Mouse (Mus musculus): ENCODE measurements around the gene Dixdc1. TPM values are rescaled to one million over a fixed set of nuclear protein-coding genes. Genes with fewer than 3 reads are reported as not detected.
A peak's percentile ranks its signal among the peaks of the same experiment; 100 is the strongest.

Dixdc1 gene
- polyA plus RNA-seq, 1 experiment from 2014 or later = 20.2 TPM

- Histone ChIP-seq H3K27me3 (no peaks in the 10 kb centered on the region), H3K4me3 (no peak overlapping the region), H3K9ac (no peak overlapping the region), H3K9me3 (no peaks in the 10 kb centered on the region), H3K4me1 (peaks cover 39% of the 10 kb centered on the region), H3K27ac (0 out of 2 replicates have a peak overlapping the region, but pooled peaks have one; percentile 3), H3K4me2 (replicated peaks) (no peak overlapping the region), H3K36me3 (no peaks in the 10 kb centered on the region)
- 64% methylated on average over 8 of the region's 8 CpGs for WGBS
- ATAC-seq (ENCODE audit: insufficient number of reproducible peaks, insufficient read depth, low FRiP score, low TSS enrichment) = no peak
Measured at GRCm38 (mm10) chr9:50722451-50722911, 16.8 kb downstream of the Dixdc1 start.

- no peaks in the 10 kb centered on the region for H3K36me3 ChIP-seq
Measured at GRCm38 (mm10) chr9:50721061-50721460, 18.3 kb downstream of the Dixdc1 start.

DNA sequence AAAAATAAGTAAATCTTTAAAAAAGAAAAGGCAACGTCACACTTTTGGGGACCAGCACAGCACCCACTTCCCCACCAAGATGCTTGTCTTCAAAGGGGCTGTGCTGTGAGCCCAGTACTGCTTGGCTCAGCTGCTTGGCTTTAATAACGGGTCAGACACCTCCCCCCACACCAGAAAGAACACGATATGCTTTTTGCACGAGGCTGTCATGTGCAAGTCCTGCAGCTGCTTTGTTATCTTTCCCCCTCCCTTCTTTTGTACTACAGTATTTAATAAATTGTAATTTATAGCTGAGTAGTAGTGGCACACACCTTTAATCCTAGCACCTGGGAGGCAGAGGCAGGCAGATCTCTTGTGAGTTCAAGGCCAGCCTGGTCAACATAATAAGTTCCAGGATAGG, 20.4 kb downstream of the Dixdc1 start:
- ATAC-seq (ENCODE audit: insufficient number of reproducible peaks, insufficient read depth, low FRiP score, low TSS enrichment) = no peak
- Histone ChIP-seq H3K36me3 (no peaks in the 10 kb centered on the region), H3K27ac (no peak overlapping the region), H3K9ac (no peak overlapping the region), H3K4me2 (replicated peaks) (no peak overlapping the region), H3K4me1 (peaks cover 13% of the 10 kb centered on the region; the same call in 1 of the 2 replicates), H3K4me3 (no peak overlapping the region), H3K9me3 (no peaks in the 10 kb centered on the region), H3K27me3 (no peaks in the 10 kb centered on the region)
- WGBS = 72% methylated on average over 4 of the region's 4 CpGs

More at GRCm38 (mm10) chr9:50721061-50721460, 18.3 kb downstream of the Dixdc1 start:
- Histone ChIP-seq H3K27me3 (no peaks in the 10 kb centered on the region), H3K9ac (no peak overlapping the region), H3K4me2 (replicated peaks) (no peak overlapping the region), H3K4me1 (peaks cover 32% of the 10 kb centered on the region), H3K9me3 (no peaks in the 10 kb centered on the region), H3K4me3 (no peak overlapping the region), H3K27ac (0 out of 2 replicates have a peak overlapping the region, but pooled peaks have one; percentile 4)
- WGBS = 32% methylated on average over 12 of the region's 12 CpGs
- no peak for ATAC-seq (ENCODE audit: insufficient number of reproducible peaks, insufficient read depth, low FRiP score, low TSS enrichment)

DNA sequence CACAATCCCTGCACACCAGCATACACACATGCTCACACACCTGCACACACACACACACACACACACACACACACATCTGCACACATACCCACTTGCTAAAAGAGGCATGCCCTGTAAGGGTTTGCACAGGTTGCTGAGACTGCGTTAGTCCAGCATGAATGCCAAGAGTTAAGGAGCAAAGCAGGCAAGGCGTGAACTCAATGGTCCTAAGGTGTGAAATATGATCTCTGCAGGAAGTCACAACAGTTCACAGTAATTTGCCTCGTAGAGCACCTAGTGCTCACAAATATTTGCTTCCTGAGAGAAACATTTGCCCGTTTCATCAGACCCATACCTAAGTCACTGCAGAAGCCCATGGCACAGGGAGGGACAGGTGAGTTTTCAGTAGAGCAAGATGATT, 25.1 kb downstream of the Dixdc1 start:
- no peak for ATAC-seq (ENCODE audit: insufficient number of reproducible peaks, insufficient read depth, low FRiP score, low TSS enrichment)
- H3K27ac ChIP-seq = no peak overlapping the region
- H3K9ac ChIP-seq = no peak overlapping the region
- no peaks in the 10 kb centered on the region for H3K27me3 ChIP-seq
- H3K4me3 ChIP-seq = no peak overlapping the region
- no peaks in the 10 kb centered on the region for H3K4me1 ChIP-seq
- H3K4me2 ChIP-seq (replicated peaks) = no peak overlapping the region
- 43% methylated on average over 4 of the region's 4 CpGs for WGBS
- peaks cover 11% of the 10 kb centered on the region; the same call in 1 of the 2 replicates for H3K36me3 ChIP-seq
- H3K9me3 ChIP-seq = no peaks in the 10 kb centered on the region

DNA sequence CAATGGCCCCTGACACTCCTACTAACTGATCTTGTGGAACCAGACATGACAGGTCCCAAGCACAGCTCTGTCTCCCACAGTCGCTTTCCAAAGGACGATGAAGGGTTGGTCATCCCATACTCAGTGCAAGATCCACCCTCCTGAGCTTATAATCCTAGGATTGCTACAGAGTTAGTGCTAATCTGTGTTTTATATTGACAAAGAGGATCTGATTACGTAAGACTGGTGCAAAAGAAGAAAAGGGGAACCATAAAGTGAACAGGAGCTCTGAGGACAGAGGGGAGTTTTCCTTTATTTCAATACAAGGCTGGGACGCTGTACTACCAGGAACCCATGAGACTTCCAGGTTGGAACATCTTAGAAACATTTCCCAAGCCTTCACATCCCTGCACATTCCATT, 28.0 kb downstream of the Dixdc1 start:
- H3K4me3 ChIP-seq = no peak overlapping the region
- WGBS = 86% methylated on average over 4 of the region's 4 CpGs
- H3K36me3 ChIP-seq = peaks cover 11% of the 10 kb centered on the region; the same call in 1 of the 2 replicates

DNA sequence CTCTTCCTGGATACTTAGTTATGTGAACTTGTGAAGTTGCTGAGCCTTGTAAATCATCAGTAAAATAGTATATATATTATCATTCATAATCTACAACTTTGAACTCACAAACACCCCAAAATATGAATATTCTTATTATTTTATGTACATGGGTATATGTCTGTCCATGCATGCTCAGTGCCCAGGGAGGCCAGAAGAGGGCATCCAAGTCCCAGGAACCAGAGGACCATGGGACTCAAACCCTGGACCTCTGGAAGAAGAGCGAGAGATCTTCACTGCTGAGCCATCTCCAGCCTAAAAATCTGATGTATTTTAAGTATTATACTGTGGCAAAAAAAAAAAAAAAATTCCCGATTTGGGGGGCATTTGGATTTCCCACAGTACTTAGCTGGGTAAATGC, 30.2 kb downstream of the Dixdc1 start:
- no peak overlapping the region for H3K4me2 ChIP-seq (replicated peaks)
- ATAC-seq (ENCODE audit: insufficient number of reproducible peaks, insufficient read depth, low FRiP score, low TSS enrichment) = no peak
- no peaks in the 10 kb centered on the region for H3K4me1 ChIP-seq
- no peak overlapping the region for H3K9ac ChIP-seq
- peaks cover 11% of the 10 kb centered on the region; the same call in 1 of the 2 replicates for H3K36me3 ChIP-seq
- H3K27me3 ChIP-seq = no peaks in the 10 kb centered on the region
- WGBS = 25% methylated on average over 2 of the region's 2 CpGs
- no peaks in the 10 kb centered on the region for H3K9me3 ChIP-seq
- no peak overlapping the region for H3K4me3 ChIP-seq
- H3K27ac ChIP-seq = no peak overlapping the region

More for the DNA sequence above, 28.0 kb downstream of the Dixdc1 start:
- Histone ChIP-seq H3K9ac (no peak overlapping the region), H3K27me3 (no peaks in the 10 kb centered on the region), H3K4me1 (no peaks in the 10 kb centered on the region), H3K27ac (no peak overlapping the region), H3K9me3 (no peaks in the 10 kb centered on the region), H3K4me2 (replicated peaks) (no peak overlapping the region)
- no peak for ATAC-seq (ENCODE audit: insufficient number of reproducible peaks, insufficient read depth, low FRiP score, low TSS enrichment)

- no peaks in the 10 kb centered on the region for H3K4me1 ChIP-seq
- H3K9ac ChIP-seq = no peak overlapping the region
- H3K9me3 ChIP-seq = no peaks in the 10 kb centered on the region
- H3K27me3 ChIP-seq = 0 out of 2 replicates have a peak, but pooled peaks cover 2% of the 10 kb centered on the region
- ATAC-seq (ENCODE audit: insufficient number of reproducible peaks, insufficient read depth, low FRiP score, low TSS enrichment) = no peak
- H3K36me3 ChIP-seq = peaks cover 16% of the 10 kb centered on the region
- H3K27ac ChIP-seq = no peak overlapping the region
- no peak overlapping the region for H3K4me2 ChIP-seq (replicated peaks)
- H3K4me3 ChIP-seq = no peak overlapping the region
- WGBS = 64% methylated on average over 6 of the region's 6 CpGs
Measured at GRCm38 (mm10) chr9:50704907-50705306, 34.4 kb downstream of the Dixdc1 start.

GRCm38 (mm10) chr9:50700921-50701691, 38.2 kb downstream of the Dixdc1 start:
- peaks cover 18% of the 10 kb centered on the region for H3K4me1 ChIP-seq
- H3K27ac ChIP-seq = no peak overlapping the region
- no peak overlapping the region for H3K4me3 ChIP-seq
- peaks cover 10% of the 10 kb centered on the region; the same call in 1 of the 2 replicates for H3K27me3 ChIP-seq
- no peak overlapping the region for H3K4me2 ChIP-seq (replicated peaks)
- H3K9me3 ChIP-seq = no peaks in the 10 kb centered on the region
- ATAC-seq (ENCODE audit: insufficient number of reproducible peaks, insufficient read depth, low FRiP score, low TSS enrichment) = no peak
- 66% methylated on average over 11 of the region's 11 CpGs for WGBS
- peaks cover 16% of the 10 kb centered on the region for H3K36me3 ChIP-seq
- no peak overlapping the region for H3K9ac ChIP-seq

DNA sequence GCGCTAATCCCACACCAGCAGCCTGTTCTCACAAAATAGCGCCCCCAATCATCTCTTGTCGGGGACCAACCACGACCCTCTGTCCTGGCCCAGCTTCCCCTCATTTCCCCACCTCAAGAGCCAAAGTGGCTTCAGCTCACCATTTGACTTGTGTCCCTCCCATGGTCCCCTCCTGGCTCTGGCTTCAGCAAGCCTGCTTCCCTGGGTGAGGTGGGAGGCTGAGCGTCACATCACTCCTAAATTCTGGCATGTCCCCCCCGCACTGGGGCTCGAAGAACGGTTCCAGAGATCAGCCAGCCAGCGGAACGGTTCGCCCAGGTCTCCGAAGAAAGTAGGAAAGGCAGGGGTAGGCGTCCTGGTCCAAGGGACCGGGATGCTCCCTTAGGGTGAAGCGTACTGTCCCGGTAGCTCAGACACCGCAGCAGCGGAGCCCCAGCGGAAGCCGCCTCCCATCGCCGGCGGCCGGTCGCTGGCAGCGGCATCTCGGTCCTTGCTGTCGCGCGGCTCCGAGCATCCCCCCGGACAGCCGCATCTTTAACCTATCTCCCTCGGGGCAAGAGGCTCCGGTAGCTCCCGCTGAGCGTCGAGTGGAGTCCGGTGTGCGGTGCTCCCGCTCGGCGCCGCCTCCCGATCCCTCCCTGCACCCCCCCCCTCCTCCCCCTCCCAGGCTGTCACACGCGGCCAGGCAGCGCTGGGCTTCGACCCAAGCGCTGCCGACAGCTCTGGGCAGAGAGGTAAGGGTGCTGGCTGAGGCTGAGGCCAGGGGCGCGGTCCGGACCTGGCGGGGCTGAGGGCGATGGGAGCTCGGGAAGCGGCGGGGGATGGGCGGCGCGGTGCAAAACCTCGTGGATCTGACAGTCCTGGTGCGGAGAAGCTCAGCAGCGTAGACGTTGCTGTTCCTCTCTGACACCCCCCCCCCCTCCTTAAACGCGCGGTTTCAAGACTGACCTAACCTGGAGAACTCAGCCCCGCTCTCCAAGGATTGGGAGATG, 40.6 kb downstream of the Dixdc1 start:
- H3K27ac ChIP-seq = no peak overlapping the region
- peak; percentile 42 for ATAC-seq (ENCODE audit: insufficient number of reproducible peaks, insufficient read depth, low FRiP score, low TSS enrichment)
- peak overlapping the region; percentile 100 for H3K4me2 ChIP-seq (replicated peaks)
- H3K9me3 ChIP-seq = no peaks in the 10 kb centered on the region
- peak overlapping the region; percentile 56 for H3K9ac ChIP-seq
- peaks cover 10% of the 10 kb centered on the region; the same call in 1 of the 2 replicates for H3K27me3 ChIP-seq
- H3K4me1 ChIP-seq = peaks cover 18% of the 10 kb centered on the region
- H3K36me3 ChIP-seq = peaks cover 23% of the 10 kb centered on the region
- H3K4me3 ChIP-seq = peak overlapping the region; percentile 61
- under 1% methylated on average over 68 of the region's 70 CpGs for WGBS

DNA sequence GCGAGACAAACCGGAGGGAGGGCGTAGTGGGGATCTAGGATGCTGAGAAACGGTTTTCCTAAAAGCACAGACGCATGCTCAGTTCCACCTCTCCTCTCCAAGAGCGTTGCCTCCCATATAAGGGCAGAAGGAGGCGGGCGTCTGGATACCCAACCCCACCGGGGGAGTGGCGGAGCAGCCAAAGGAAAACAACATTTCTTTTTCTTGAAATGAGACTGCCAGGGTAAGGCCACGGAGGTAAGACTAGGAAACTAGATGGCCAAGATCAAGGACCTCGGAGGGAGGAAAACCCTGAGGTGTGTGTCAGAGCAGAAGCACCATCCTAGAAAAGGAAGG, 41.6 kb downstream of the Dixdc1 start:
- ATAC-seq (ENCODE audit: insufficient number of reproducible peaks, insufficient read depth, low FRiP score, low TSS enrichment) = peak; percentile 47; the same call in 1 of the 2 replicates
- peak overlapping the region; percentile 11; the same call in 1 of the 2 replicates for H3K4me3 ChIP-seq
- peaks cover 28% of the 10 kb centered on the region for H3K36me3 ChIP-seq
- H3K9me3 ChIP-seq = no peaks in the 10 kb centered on the region
- H3K4me1 ChIP-seq = peaks cover 18% of the 10 kb centered on the region
- H3K27ac ChIP-seq = 0 out of 2 replicates have a peak overlapping the region, but pooled peaks have one; percentile 31
- peak overlapping the region; percentile 100 for H3K4me2 ChIP-seq (replicated peaks)
- H3K27me3 ChIP-seq = peaks cover 10% of the 10 kb centered on the region; the same call in 1 of the 2 replicates
- H3K9ac ChIP-seq = 0 out of 2 replicates have a peak overlapping the region, but pooled peaks have one; percentile 36
- WGBS = 4% methylated on average over 12 of the region's 12 CpGs
